Mouse (Mus musculus): ENCODE measurements around the gene Acsbg2. TPM values are rescaled to one million over a fixed set of nuclear protein-coding genes. Genes with fewer than 3 reads are reported as not detected.

The Acsbg2 gene
- polyA plus RNA-seq, 1 experiment from 2014 or later: 0.04 TPM

- ATAC-seq (ENCODE audit: low FRiP score, low TSS enrichment): no peak; the same call in 1 of the 2 replicates
- Histone ChIP-seq H3K27ac (replicated peaks) (no peak overlapping the region), H3K4me2 (replicated peaks; ENCODE audit: low read depth) (no peak overlapping the region), H3K36me3 (ENCODE audit: control insufficient read depth, insufficient read depth, low read length) (no peaks in the 10 kb centered on the region), H3K4me1 (replicated peaks; ENCODE audit: control insufficient read depth, insufficient read depth) (no peaks in the 10 kb centered on the region), H3K9me3 (ENCODE audit: control insufficient read depth, low read length) (no peaks in the 10 kb centered on the region), H3K4me3 (ENCODE audit: low read depth, low read length) (no peak overlapping the region), H3K9ac (ENCODE audit: low read length) (no peak overlapping the region), H3K27me3 (ENCODE audit: control insufficient read depth, insufficient read depth, low read length) (no peaks in the 10 kb centered on the region)
- no peak for TF ChIP-seq CTCF (IDR thresholded peaks at IDR 0.05; ENCODE audit: low read depth)
- TF ChIP-seq EP300 (optimal IDR thresholded peaks at IDR 0.05): no peak
- WGBS: 82% methylated on average over 19 of the region's 19 CpGs
- no peak for DNase-seq (ENCODE audit: low spot score)
Measured at GRCm38 (mm10) chr17:56877426-56877825, 3.2 kb upstream of the Acsbg2 start.

- Histone ChIP-seq H3K9ac (ENCODE audit: low read length) (no peak overlapping the region), H3K27ac (replicated peaks) (no peak overlapping the region), H3K4me3 (ENCODE audit: low read depth, low read length) (no peak overlapping the region), H3K4me2 (replicated peaks; ENCODE audit: low read depth) (no peak overlapping the region), H3K9me3 (ENCODE audit: control insufficient read depth, low read length) (no peaks in the 10 kb centered on the region), H3K27me3 (ENCODE audit: control insufficient read depth, insufficient read depth, low read length) (no peaks in the 10 kb centered on the region), H3K36me3 (ENCODE audit: control insufficient read depth, insufficient read depth, low read length) (no peaks in the 10 kb centered on the region), H3K4me1 (replicated peaks; ENCODE audit: control insufficient read depth, insufficient read depth) (no peaks in the 10 kb centered on the region)
- WGBS: 55% methylated on average over 8 of the region's 8 CpGs
- ATAC-seq (ENCODE audit: low FRiP score, low TSS enrichment): no peak; the same call in 1 of the 2 replicates
- TF ChIP-seq EP300 (optimal IDR thresholded peaks at IDR 0.05) (no peak), CTCF (IDR thresholded peaks at IDR 0.05; ENCODE audit: low read depth) (no peak)
- DNase-seq (ENCODE audit: low spot score): no peak
Measured at GRCm38 (mm10) chr17:56876981-56877380, 2.7 kb upstream of the Acsbg2 start.

GRCm38 (mm10) chr17:56876465-56876864, 2.2 kb upstream of the Acsbg2 start:
- Histone ChIP-seq H3K4me1 (replicated peaks; ENCODE audit: control insufficient read depth, insufficient read depth) (no peaks in the 10 kb centered on the region), H3K9ac (ENCODE audit: low read length) (no peak overlapping the region), H3K27me3 (ENCODE audit: control insufficient read depth, insufficient read depth, low read length) (no peaks in the 10 kb centered on the region), H3K9me3 (ENCODE audit: control insufficient read depth, low read length) (no peaks in the 10 kb centered on the region), H3K4me3 (ENCODE audit: low read depth, low read length) (no peak overlapping the region), H3K27ac (replicated peaks) (no peak overlapping the region), H3K4me2 (replicated peaks; ENCODE audit: low read depth) (no peak overlapping the region), H3K36me3 (ENCODE audit: control insufficient read depth, insufficient read depth, low read length) (no peaks in the 10 kb centered on the region)
- whole genome bisulfite sequencing: 83% methylated on average over 3 of the region's 3 CpGs
- DNase-seq (ENCODE audit: low spot score) (no peak), ATAC-seq (ENCODE audit: low FRiP score, low TSS enrichment) (no peak)
- TF ChIP-seq EP300 (optimal IDR thresholded peaks at IDR 0.05) (no peak), CTCF (IDR thresholded peaks at IDR 0.05; ENCODE audit: low read depth) (no peak)

GRCm38 (mm10) chr17:56874936-56875651, 847 bp upstream of the Acsbg2 start, which contains the start of gene 1700061G19Rik:
1700061G19Rik (plus strand) TSS chr17:56875477.
- 82% methylated on average over 12 of the region's 12 CpGs for WGBS
- no peak for ATAC-seq (ENCODE audit: low FRiP score, low TSS enrichment)
- H3K27ac ChIP-seq (replicated peaks): no peak within 1 kb of the TSS

GRCm38 (mm10) chr17:56872512-56872911, 1.7 kb downstream of the Acsbg2 start:
- no peak overlapping the region for H3K4me2 ChIP-seq (replicated peaks; ENCODE audit: low read depth)
- H3K4me1 ChIP-seq (replicated peaks; ENCODE audit: control insufficient read depth, insufficient read depth): no peaks in the 10 kb centered on the region
- no peak overlapping the region for H3K9ac ChIP-seq (ENCODE audit: low read length)
- WGBS: 75% methylated on average over 7 of the region's 7 CpGs
- H3K27ac ChIP-seq (replicated peaks): no peak overlapping the region
- no peak overlapping the region for H3K4me3 ChIP-seq (ENCODE audit: low read depth, low read length)
- DNase-seq (ENCODE audit: low spot score): no peak
- no peaks in the 10 kb centered on the region for H3K9me3 ChIP-seq (ENCODE audit: control insufficient read depth, low read length)
- no peaks in the 10 kb centered on the region for H3K27me3 ChIP-seq (ENCODE audit: control insufficient read depth, insufficient read depth, low read length)
- no peaks in the 10 kb centered on the region for H3K36me3 ChIP-seq (ENCODE audit: control insufficient read depth, insufficient read depth, low read length)
- TF ChIP-seq EP300 (optimal IDR thresholded peaks at IDR 0.05): no peak
- ATAC-seq (ENCODE audit: low FRiP score, low TSS enrichment): no peak

More at GRCm38 (mm10) chr17:56874936-56875651, 847 bp upstream of the Acsbg2 start, which contains the start of gene 1700061G19Rik:
- H3K4me3 ChIP-seq (ENCODE audit: low read depth, low read length): no peak within 1 kb of the TSS
- H3K4me2 ChIP-seq (replicated peaks; ENCODE audit: low read depth): no peak within 1 kb of the TSS
- no peak for DNase-seq (ENCODE audit: low spot score)
- H3K4me1 ChIP-seq (replicated peaks; ENCODE audit: control insufficient read depth, insufficient read depth): no peaks in the 10 kb centered on the region
- H3K9ac ChIP-seq (ENCODE audit: low read length): no peak within 1 kb of the TSS
- TF ChIP-seq EP300 (optimal IDR thresholded peaks at IDR 0.05): no peak
- no peak for TF ChIP-seq CTCF (IDR thresholded peaks at IDR 0.05; ENCODE audit: low read depth)
- no peaks in the 10 kb centered on the region for H3K27me3 ChIP-seq (ENCODE audit: control insufficient read depth, insufficient read depth, low read length)
- H3K36me3 ChIP-seq (ENCODE audit: control insufficient read depth, insufficient read depth, low read length): no peaks in the 10 kb centered on the region
- H3K9me3 ChIP-seq (ENCODE audit: control insufficient read depth, low read length): no peaks in the 10 kb centered on the region

- Histone ChIP-seq H3K36me3 (ENCODE audit: control insufficient read depth, insufficient read depth, low read length) (no peaks in the 10 kb centered on the region), H3K4me1 (replicated peaks; ENCODE audit: control insufficient read depth, insufficient read depth) (no peaks in the 10 kb centered on the region), H3K27me3 (ENCODE audit: control insufficient read depth, insufficient read depth, low read length) (no peaks in the 10 kb centered on the region), H3K4me2 (replicated peaks; ENCODE audit: low read depth) (no peak overlapping the region), H3K9ac (ENCODE audit: low read length) (no peak overlapping the region), H3K27ac (replicated peaks) (no peak overlapping the region), H3K9me3 (ENCODE audit: control insufficient read depth, low read length) (no peaks in the 10 kb centered on the region), H3K4me3 (ENCODE audit: low read depth, low read length) (no peak overlapping the region)
- WGBS: 61% methylated on average over 8 of the region's 8 CpGs
- TF ChIP-seq CTCF (IDR thresholded peaks at IDR 0.05; ENCODE audit: low read depth): no peak
- TF ChIP-seq EP300 (optimal IDR thresholded peaks at IDR 0.05): no peak
- no peak for DNase-seq (ENCODE audit: low spot score)
- no peak for ATAC-seq (ENCODE audit: low FRiP score, low TSS enrichment)
Measured at GRCm38 (mm10) chr17:56871767-56872166, 2.5 kb downstream of the Acsbg2 start.

Data from stomach, postnatal 0 days (tissue).